Mouse (Mus musculus) CD8-positive naive resting alpha-beta T cell, adult 57 days (primary cell): ENCODE data around the gene Chid1. TPM values are rescaled to one million over a fixed set of nuclear protein-coding genes. Genes with fewer than 3 reads are reported as not detected.

ENCODE experiments used
- total RNA-seq: library from RNA; stranded (reverse); gene quantifications from one replicate; pipeline ENCODE4 v1.2.4, GENCODE M21; 2023

The Chid1 gene
- 23.3 TPM for total RNA-seq

GRCm38 (mm10) chr7:141539556-141540311 lies at the start of gene Chid1:
Chid1 (minus strand) TSS chr7:141539857.

GRCm38 (mm10) chr7:141561682-141562391 lies 22.2 kb upstream of the Chid1 start, which contains the start of gene Ap2a2:
Ap2a2 (plus strand) TSS chr7:141562173.

GRCm38 (mm10) chr7:141475011-141475804 lies 64.4 kb downstream of the Chid1 start, which contains the start of the genes Polr2l and Tspan4:
Polr2l (minus strand) TSS chr7:141475132.
Tspan4 (plus strand) TSS chr7:141475240.

GRCm38 (mm10) chr7:141467230-141468030 lies 72.2 kb downstream of the Chid1 start, which contains the start of gene Cd151:
Cd151 (plus strand) TSS chr7:141467392.

GRCm38 (mm10) chr7:141460391-141461113 lies 79.1 kb downstream of the Chid1 start, which contains the start of gene Cracr2b:
Cracr2b (plus strand) TSS chr7:141461094.

GRCm38 (mm10) chr7:141454967-141455551 lies 84.6 kb downstream of the Chid1 start, which contains the start of gene Pnpla2:
Pnpla2 (plus strand) TSS chr7:141455198.

GRCm38 (mm10) chr7:141447110-141447991 lies 92.3 kb downstream of the Chid1 start, which contains the start of gene Rplp2:
Rplp2 (plus strand) TSS chr7:141447370.

GRCm38 (mm10) chr7:141443828-141444237 lies 95.8 kb downstream of the Chid1 start, which contains the start of gene Pidd1:
Pidd1 (minus strand) TSS chr7:141444025.

Other genes starting within 250 kb of the Chid1 start
- not detected for gene Drd4, start 247.9 kb downstream of the Chid1 start, total RNA-seq
- 58.1 TPM for gene Deaf1, start 212.2 kb downstream of the Chid1 start, total RNA-seq
- 20.9 TPM for gene Tmem80, start 212.1 kb downstream of the Chid1 start, total RNA-seq
- gene Eps8l2, start 201.0 kb downstream of the Chid1 start, total RNA-seq = not detected
- 97.8 TPM for gene Taldo1, start 147.7 kb downstream of the Chid1 start, total RNA-seq
- 31.1 TPM for gene Gatd1, start 125.7 kb downstream of the Chid1 start, total RNA-seq
- gene Cend1, start 110.4 kb downstream of the Chid1 start, total RNA-seq = not detected
- gene Slc25a22, start 102.0 kb downstream of the Chid1 start, total RNA-seq = 67.0 TPM
- 5.7 TPM for gene Pidd1, start 95.8 kb downstream of the Chid1 start, total RNA-seq
- 3,653 TPM for gene Rplp2, start 92.5 kb downstream of the Chid1 start, total RNA-seq
- 53.0 TPM for gene Pnpla2, start 84.7 kb downstream of the Chid1 start, total RNA-seq
- 1.0 TPM for gene Cracr2b, start 78.8 kb downstream of the Chid1 start, total RNA-seq
- 6.8 TPM for gene Cd151, start 72.5 kb downstream of the Chid1 start, total RNA-seq
- gene Polr2l, start 64.7 kb downstream of the Chid1 start, total RNA-seq = 16.4 TPM
- 0.95 TPM for gene Tspan4, start 64.6 kb downstream of the Chid1 start, total RNA-seq
- gene Ap2a2, start 22.3 kb upstream of the Chid1 start, total RNA-seq = 41.1 TPM
- not detected for gene Muc6, start 115.5 kb upstream of the Chid1 start, total RNA-seq
- gene Muc2, start 150.5 kb upstream of the Chid1 start, total RNA-seq = 1.0 TPM
- not detected for gene Muc5ac, start 249.1 kb upstream of the Chid1 start, total RNA-seq